Mouse (Mus musculus) kidney, postnatal 25 days (tissue): ENCODE results near the gene Kcnj8.
"Not testable (repeated sequence)": the region's sequence is repeated elsewhere in the genome, so short reads cannot be mapped to it uniquely, and the experiment has no call there.

Experiments
- DNase-seq, 2 experiments: peaks; one replicate each; pipeline ENCODE4 v3.0.0; 2021; ENCODE audit warnings: mixed read lengths in 2 of 2

Kcnj8 gene

GRCm38 (mm10) chr6:142548377-142548776 is 23.0 kb downstream of the Kcnj8 start:
- DNase-seq = no peak

- DNase-seq = no peak
These were observed 26.3 kb downstream of the Kcnj8 start for GRCm38 (mm10) chr6:142545132-142545531.

GRCm38 (mm10) chr6:142543648-142544047 is 27.8 kb downstream of the Kcnj8 start:
- no peak for DNase-seq

GRCm38 (mm10) chr6:142542800-142543175 is 28.6 kb downstream of the Kcnj8 start:
- DNase-seq = no peak

GRCm38 (mm10) chr6:142542082-142542799 is 29.2 kb downstream of the Kcnj8 start:
- DNase-seq = no peak

- no peak for DNase-seq
These were observed 30.8 kb downstream of the Kcnj8 start for GRCm38 (mm10) chr6:142540561-142541160.

GRCm38 (mm10) chr6:142540131-142540530 is 31.3 kb downstream of the Kcnj8 start:
- no peak for DNase-seq

GRCm38 (mm10) chr6:142538503-142538902 is 32.9 kb downstream of the Kcnj8 start:
- DNase-seq = peak; percentile 76 to 89

GRCm38 (mm10) chr6:142533412-142533811 is 38.0 kb downstream of the Kcnj8 start:
- no peak for DNase-seq

GRCm38 (mm10) chr6:142532686-142533085 is 38.7 kb downstream of the Kcnj8 start:
- no peak for DNase-seq

- peak; percentile 24 to 68 for DNase-seq
These were observed 39.3 kb downstream of the Kcnj8 start for GRCm38 (mm10) chr6:142532141-142532540.

GRCm38 (mm10) chr6:142530378-142530777 is 41.0 kb downstream of the Kcnj8 start:
- peak; percentile 35 to 40 for DNase-seq

GRCm38 (mm10) chr6:142529680-142530079 is 41.7 kb downstream of the Kcnj8 start:
- no peak for DNase-seq

GRCm38 (mm10) chr6:142527931-142528562 is 43.4 kb downstream of the Kcnj8 start:
- peak; percentile 32 to 57 for DNase-seq

GRCm38 (mm10) chr6:142524635-142525308 is 46.6 kb downstream of the Kcnj8 start:
- DNase-seq = peak; percentile 73 to 87

- no peak for DNase-seq
These were observed 49.8 kb downstream of the Kcnj8 start for GRCm38 (mm10) chr6:142521591-142522110.

- DNase-seq = no peak
These were observed 52.3 kb downstream of the Kcnj8 start for GRCm38 (mm10) chr6:142519110-142519509.

- not testable (repeated sequence) for DNase-seq
These were observed 56.0 kb downstream of the Kcnj8 start for GRCm38 (mm10) chr6:142515379-142515778.

GRCm38 (mm10) chr6:142514912-142515311 is 56.5 kb downstream of the Kcnj8 start:
- DNase-seq = peak; percentile 73 to 74
